Mouse (Mus musculus) small intestine, adult 2 months (tissue): ENCODE data around the gene Glce. TPM values are rescaled to one million over a fixed set of nuclear protein-coding genes. Genes with fewer than 3 reads are reported as not detected.
A peak's percentile ranks its signal among the peaks of the same experiment; 100 is the strongest.

Experiments
- H3K27ac ChIP-seq: fragments of 200-500 bp; 2 replicates; pipeline ENCODE4 v1.5.1; 2012; ENCODE audit warnings: low read depth, low read length, control low read depth, inconsistent platforms; ENCODE audit not compliant: insufficient read depth
- H3K27me3 ChIP-seq: fragments of 200-500 bp; 2 replicates; pipeline ENCODE4 v1.6.1; 2012; ENCODE audit warnings: mild to moderate bottlenecking, moderate library complexity, low read length, inconsistent platforms; ENCODE audit not compliant: control insufficient read depth, insufficient read depth
- H3K36me3 ChIP-seq: fragments of 200-500 bp; 2 replicates; pipeline ENCODE4 v1.6.1; 2012; ENCODE audit warnings: mild to moderate bottlenecking, low read length, control low read depth, inconsistent platforms; ENCODE audit not compliant: control insufficient read depth, insufficient read depth
- H3K4me1 ChIP-seq: fragments of 200-500 bp; 2 replicates; pipeline ENCODE4 v1.6.1; 2012; ENCODE audit warnings: low read length, inconsistent platforms, mixed read lengths; ENCODE audit not compliant: control insufficient read depth, insufficient read depth, insufficient read length
- H3K4me3 ChIP-seq: fragments of 200-500 bp; 2 replicates; pipeline ENCODE4 v1.5.1; 2012; ENCODE audit warnings: low read depth, mild to moderate bottlenecking, control low read depth, inconsistent platforms, low read length, moderate library complexity
- CTCF ChIP-seq: fragments of 200-500 bp; IDR thresholded peaks from 2 replicates; pipeline ENCODE4 v1.5.1; 2012; ENCODE audit warnings: low read depth, mild to moderate bottlenecking, control low read depth, inconsistent platforms, low read length, moderate library complexity, mixed read lengths; ENCODE audit not compliant: insufficient replicate concordance, insufficient read length; ENCODE audit errors: extremely low read depth
- POLR2A ChIP-seq: fragments of 200-500 bp; IDR thresholded peaks from 2 replicates; pipeline ENCODE4 v1.6.1; 2012; ENCODE audit warnings: low read depth, mild to moderate bottlenecking, control low read depth, inconsistent platforms, low read length, moderate library complexity
- WGBS: fragments of 180-500 bp; shearing (Covaris S2); methylation state at CpG from one replicate; pipeline ENCODE4 v1.1.7; 2018; 5-methylcytosine and 5-hydroxymethylcytosine counted together
- polyA plus RNA-seq: library from polyadenylated mRNA; depleted of rRNA; stranded (reverse); fragments of >200 nt; gene quantifications from 2 replicates; pipeline ENCODE4 v1.2.3, GENCODE M21; 2012

Glce gene
- polyA plus RNA-seq, 1 experiment: 2.2 TPM

GRCm38 (mm10) chr9:62060431-62060830 is 62.0 kb downstream of the Glce start:
- Histone ChIP-seq H3K27me3 (no peaks in the 10 kb centered on the region), H3K4me1 (peaks cover 3% of the 10 kb centered on the region; the same call in 1 of the 2 replicates), H3K36me3 (0 out of 2 replicates have a peak, but pooled peaks cover 2% of the 10 kb centered on the region), H3K4me3 (no peak overlapping the region), H3K27ac (no peak overlapping the region)
- no peak for TF ChIP-seq POLR2A
- no peak for TF ChIP-seq CTCF
- WGBS: 97% methylated on average over 2 of the region's 2 CpGs

- Histone ChIP-seq H3K36me3 (0 out of 2 replicates have a peak, but pooled peaks cover 2% of the 10 kb centered on the region), H3K27ac (no peak overlapping the region), H3K27me3 (no peaks in the 10 kb centered on the region), H3K4me1 (peaks cover 3% of the 10 kb centered on the region; the same call in 1 of the 2 replicates), H3K4me3 (no peak overlapping the region)
- 86% methylated on average over 11 of the region's 11 CpGs for WGBS
- TF ChIP-seq POLR2A (no peak), CTCF (no peak)
These were observed 62.5 kb downstream of the Glce start for GRCm38 (mm10) chr9:62059941-62060340.

GRCm38 (mm10) chr9:62057881-62058506 is 64.5 kb downstream of the Glce start:
- WGBS: 65% methylated on average over 7 of the region's 7 CpGs
- no peak for TF ChIP-seq CTCF
- no peak for TF ChIP-seq POLR2A
- Histone ChIP-seq H3K27me3 (no peaks in the 10 kb centered on the region), H3K4me3 (no peak overlapping the region), H3K4me1 (peaks cover 3% of the 10 kb centered on the region; the same call in 1 of the 2 replicates), H3K36me3 (0 out of 2 replicates have a peak, but pooled peaks cover 2% of the 10 kb centered on the region), H3K27ac (no peak overlapping the region)

GRCm38 (mm10) chr9:62056206-62056605 is 66.2 kb downstream of the Glce start:
- WGBS: 88% methylated on average over 2 of the region's 2 CpGs

GRCm38 (mm10) chr9:62050801-62051200 is 71.7 kb downstream of the Glce start:
- 60% methylated on average over 4 of the region's 4 CpGs for WGBS
- Histone ChIP-seq H3K4me1 (no peaks in the 10 kb centered on the region), H3K4me3 (no peak overlapping the region), H3K27ac (no peak overlapping the region), H3K36me3 (no peaks in the 10 kb centered on the region), H3K27me3 (no peaks in the 10 kb centered on the region)
- TF ChIP-seq POLR2A (no peak), CTCF (peak; percentile 49; the same call in 1 of the 2 replicates)

More at GRCm38 (mm10) chr9:62056206-62056605, 66.2 kb downstream of the Glce start:
- Histone ChIP-seq H3K4me3 (no peak overlapping the region), H3K27ac (no peak overlapping the region), H3K36me3 (0 out of 2 replicates have a peak, but pooled peaks cover 1% of the 10 kb centered on the region), H3K4me1 (peaks cover 3% of the 10 kb centered on the region; the same call in 1 of the 2 replicates), H3K27me3 (no peaks in the 10 kb centered on the region)
- TF ChIP-seq POLR2A (no peak), CTCF (no peak)

GRCm38 (mm10) chr9:62049166-62049565 is 73.3 kb downstream of the Glce start:
- no peaks in the 10 kb centered on the region for H3K27me3 ChIP-seq
- 80% methylated on average over 8 of the region's 8 CpGs for WGBS
- no peak for TF ChIP-seq CTCF
- TF ChIP-seq POLR2A: no peak
- H3K27ac ChIP-seq: no peak overlapping the region
- H3K36me3 ChIP-seq: no peaks in the 10 kb centered on the region
- no peaks in the 10 kb centered on the region for H3K4me1 ChIP-seq
- no peak overlapping the region for H3K4me3 ChIP-seq

- H3K4me3 ChIP-seq: no peak overlapping the region
- H3K36me3 ChIP-seq: no peaks in the 10 kb centered on the region
- no peaks in the 10 kb centered on the region for H3K27me3 ChIP-seq
- no peak overlapping the region for H3K27ac ChIP-seq
- H3K4me1 ChIP-seq: no peaks in the 10 kb centered on the region
- no peak for TF ChIP-seq POLR2A
- no peak for TF ChIP-seq CTCF
- WGBS: 87% methylated on average over 3 of the region's 3 CpGs
These were observed 80.3 kb downstream of the Glce start for GRCm38 (mm10) chr9:62042167-62042566.
